Mouse (Mus musculus): ENCODE measurements around the gene Upf3a. TPM values are rescaled to one million over a fixed set of nuclear protein-coding genes. Genes with fewer than 3 reads are reported as not detected.
"Not testable (repeated sequence)": the region's sequence is repeated elsewhere in the genome, so short reads cannot be mapped to it uniquely, and the experiment has no call there.

Upf3a gene
- 10 to 100 TPM; 18.6 to 20.1 TPM for polyA plus RNA-seq (2017; shearing (Covaris generic))

GRCm38 (mm10) chr8:13785250-13785763, at the start of gene Upf3a:
Gene Upf3a (plus strand): TSS chr8:13785615.
- peak; percentile 94 for ATAC-seq

GRCm38 (mm10) chr8:13740323-13740770, 45.1 kb upstream of the Upf3a start:
- peak; percentile 28 for ATAC-seq

- no peak for ATAC-seq
These were observed 44.4 kb upstream of the Upf3a start for GRCm38 (mm10) chr8:13740817-13741613.

GRCm38 (mm10) chr8:13746212-13746611, 39.2 kb upstream of the Upf3a start:
- ATAC-seq: not testable (repeated sequence)

GRCm38 (mm10) chr8:13747626-13748025, 37.8 kb upstream of the Upf3a start:
- no peak for ATAC-seq

- ATAC-seq: peak; percentile 50
These were observed 31.7 kb upstream of the Upf3a start for GRCm38 (mm10) chr8:13753680-13754079.

- ATAC-seq: no peak
These were observed 28.9 kb upstream of the Upf3a start for GRCm38 (mm10) chr8:13756480-13756879.

GRCm38 (mm10) chr8:13756982-13757804, 28.2 kb upstream of the Upf3a start, which contains the start of gene Cdc16:
Gene Cdc16 (plus strand): TSS chr8:13757676.
- peak; percentile 85 for ATAC-seq

- peak; percentile 40 for ATAC-seq
These were observed 27.3 kb upstream of the Upf3a start for GRCm38 (mm10) chr8:13757805-13758727.

GRCm38 (mm10) chr8:13769206-13769605, 16.2 kb upstream of the Upf3a start:
- ATAC-seq: no peak

- no peak for ATAC-seq
These were observed 4.9 kb upstream of the Upf3a start for GRCm38 (mm10) chr8:13780536-13780935.

- peak; percentile 74 for ATAC-seq
These were observed 417 bp downstream of the Upf3a start for GRCm38 (mm10) chr8:13785764-13786299.

- no peak for ATAC-seq
These were observed 4.2 kb downstream of the Upf3a start for GRCm38 (mm10) chr8:13789606-13790005.

GRCm38 (mm10) chr8:13793097-13793745, 7.8 kb downstream of the Upf3a start:
- no peak for ATAC-seq

- ATAC-seq: no peak
These were observed 8.3 kb downstream of the Upf3a start for GRCm38 (mm10) chr8:13793746-13794101.

GRCm38 (mm10) chr8:13797676-13798075, 12.3 kb downstream of the Upf3a start:
- ATAC-seq: no peak

GRCm38 (mm10) chr8:13799566-13799965, 14.2 kb downstream of the Upf3a start:
- ATAC-seq: no peak

GRCm38 (mm10) chr8:13828598-13829172, 43.3 kb downstream of the Upf3a start:
- ATAC-seq: no peak

GRCm38 (mm10) chr8:13838289-13838688, 52.9 kb downstream of the Upf3a start, which contains the start of gene AF366264:
Gene AF366264 (minus strand): TSS chr8:13838389.
- ATAC-seq: not testable (repeated sequence)

GRCm38 (mm10) chr8:13843286-13843685, 57.9 kb downstream of the Upf3a start:
- not testable (repeated sequence) for ATAC-seq
